Mouse (Mus musculus): ENCODE data around the gene Lct.
A peak's percentile ranks its signal among the peaks of the same experiment; 100 is the strongest.

Gene Lct

GRCm38 (mm10) chr1:128328218-128328617 lies at the start of gene Lct:
Lct (minus strand) TSS chr1:128328318.
- no peak within 1 kb of the TSS for H3K4me3 ChIP-seq (replicated peaks; ENCODE audit: low read length)
- no peaks in the 10 kb centered on the region for H3K27me3 ChIP-seq (ENCODE audit: insufficient read depth, low read length)
- H3K4me1 ChIP-seq (replicated peaks; ENCODE audit: low read depth, low read length) = no peaks in the 10 kb centered on the region
- TF ChIP-seq POU5F1 (IDR thresholded peaks at IDR 0.05; ENCODE audit: borderline replicate concordance, low read length) (no peak), CTCF (conservative IDR thresholded peaks at IDR 0.05; ENCODE audit: low read length) (no peak), NANOG (IDR thresholded peaks at IDR 0.05; ENCODE audit: borderline replicate concordance, low read length) (no peak)
- H3K36me3 ChIP-seq (ENCODE audit: insufficient read depth, low read length) = peaks cover 56% of the 10 kb centered on the region
- no peaks in the 10 kb centered on the region for H3K9me3 ChIP-seq (ENCODE audit: low read length)

DNA sequence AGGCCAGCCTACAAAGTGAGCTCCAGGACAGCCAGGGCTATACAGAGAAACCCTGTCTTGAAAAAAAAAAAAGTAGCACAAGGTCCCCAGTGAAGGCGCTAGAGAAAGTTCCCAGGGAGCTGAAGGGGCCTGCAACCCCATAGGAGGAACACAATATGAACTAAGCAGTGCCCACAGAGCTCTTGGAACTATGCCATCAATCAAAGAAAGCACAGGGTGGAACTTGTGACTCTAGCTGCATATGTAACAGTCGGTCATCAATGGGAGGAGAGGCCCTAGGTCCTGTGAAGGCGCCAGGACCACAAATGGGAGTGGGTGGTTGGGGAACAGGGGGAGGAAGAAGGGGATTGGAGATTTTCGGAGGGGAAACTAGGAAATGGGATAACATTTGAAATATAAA lies 48.7 kb upstream of the Lct start:
- no peaks in the 10 kb centered on the region for H3K4me1 ChIP-seq (replicated peaks; ENCODE audit: low read depth, low read length)
- no peaks in the 10 kb centered on the region for H3K9me3 ChIP-seq (ENCODE audit: low read length)
- peaks cover 79% of the 10 kb centered on the region for H3K36me3 ChIP-seq (ENCODE audit: insufficient read depth, low read length)
- H3K27me3 ChIP-seq (ENCODE audit: insufficient read depth, low read length) = no peaks in the 10 kb centered on the region
- no peak for TF ChIP-seq CTCF (conservative IDR thresholded peaks at IDR 0.05; ENCODE audit: low read length)
- no peak for TF ChIP-seq NANOG (IDR thresholded peaks at IDR 0.05; ENCODE audit: borderline replicate concordance, low read length)
- TF ChIP-seq POU5F1 (IDR thresholded peaks at IDR 0.05; ENCODE audit: borderline replicate concordance, low read length) = no peak
- H3K4me3 ChIP-seq (replicated peaks; ENCODE audit: low read length) = no peak overlapping the region

DNA sequence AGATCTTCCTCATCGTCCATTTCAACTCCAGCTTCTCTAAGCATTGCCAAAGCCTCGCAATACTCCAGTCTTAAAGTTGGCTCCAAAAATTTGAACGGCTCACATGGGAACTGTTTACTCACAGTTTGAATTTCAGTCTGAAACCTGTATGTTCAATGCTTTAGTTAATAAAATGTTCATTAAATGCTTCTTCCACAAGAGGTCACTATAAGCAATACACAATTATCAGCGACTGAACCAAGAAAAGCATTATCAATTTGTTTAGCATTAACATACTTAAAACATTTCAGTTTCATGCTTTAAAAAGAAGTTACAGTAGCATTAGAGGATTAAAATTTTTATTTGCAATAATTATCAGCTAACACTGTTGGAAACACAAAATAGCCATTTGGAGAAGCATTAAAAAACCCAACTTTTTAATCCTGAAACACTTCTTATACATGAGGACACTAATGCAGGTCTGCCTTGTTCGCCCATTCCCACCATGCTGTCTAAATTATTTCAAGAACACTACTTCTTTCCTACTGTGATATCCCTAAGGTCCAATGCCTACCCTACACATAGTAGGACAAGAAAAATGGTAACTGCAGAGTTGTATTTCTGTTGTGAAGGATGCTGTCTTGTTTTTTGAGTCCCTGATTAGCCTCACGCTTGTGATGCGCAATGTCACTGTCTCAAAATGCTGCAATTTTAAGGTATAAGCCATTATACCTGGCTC lies 44.2 kb upstream of the Lct start:
- H3K9me3 ChIP-seq (ENCODE audit: low read length) = no peaks in the 10 kb centered on the region
- no peak for TF ChIP-seq NANOG (IDR thresholded peaks at IDR 0.05; ENCODE audit: borderline replicate concordance, low read length)
- peak; percentile 15 for TF ChIP-seq CTCF (conservative IDR thresholded peaks at IDR 0.05; ENCODE audit: low read length)
- TF ChIP-seq POU5F1 (IDR thresholded peaks at IDR 0.05; ENCODE audit: borderline replicate concordance, low read length) = no peak
- H3K4me1 ChIP-seq (replicated peaks; ENCODE audit: low read depth, low read length) = 0 out of 2 replicates have a peak, but pooled peaks cover 3% of the 10 kb centered on the region

DNA sequence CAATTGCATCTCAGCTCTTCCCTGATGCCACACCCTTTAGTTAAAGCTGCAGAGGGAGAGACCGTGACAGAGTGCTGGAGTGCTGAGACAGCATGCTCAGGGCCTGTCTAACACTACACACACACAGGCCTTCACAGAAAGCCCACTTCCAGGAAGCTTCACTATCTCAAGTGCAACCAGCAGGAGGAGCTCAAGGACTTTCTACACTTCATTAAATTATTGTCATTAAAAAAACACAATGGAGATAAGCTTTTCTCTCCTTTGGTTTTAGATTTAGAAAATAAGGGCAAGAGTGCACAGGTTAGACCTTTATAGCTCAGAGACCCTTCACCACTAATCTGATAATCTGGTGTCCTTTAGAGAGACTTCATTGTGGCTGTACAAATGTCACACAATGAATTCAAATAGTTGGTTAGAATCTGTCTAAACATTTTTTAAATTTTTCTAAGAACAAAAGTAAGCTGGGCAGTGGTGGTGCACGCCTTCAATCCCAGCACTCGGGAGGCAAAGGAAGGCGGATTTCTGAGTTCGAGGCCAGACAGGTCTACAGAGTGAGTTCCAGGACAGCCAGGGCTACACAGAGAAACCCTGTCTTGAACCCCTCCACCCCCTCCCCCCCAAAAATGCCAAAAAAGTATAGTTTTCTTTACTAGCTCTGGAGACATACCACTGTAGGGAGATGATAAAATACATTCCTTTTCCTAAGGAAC lies 40.8 kb upstream of the Lct start:
- peaks cover 66% of the 10 kb centered on the region for H3K36me3 ChIP-seq (ENCODE audit: insufficient read depth, low read length)
- no peak for TF ChIP-seq POU5F1 (IDR thresholded peaks at IDR 0.05; ENCODE audit: borderline replicate concordance, low read length)
- TF ChIP-seq CTCF (conservative IDR thresholded peaks at IDR 0.05; ENCODE audit: low read length) = peak; percentile 42; the same call in 1 of the 2 replicates
- no peak overlapping the region for H3K4me3 ChIP-seq (replicated peaks; ENCODE audit: low read length)
- no peaks in the 10 kb centered on the region for H3K9me3 ChIP-seq (ENCODE audit: low read length)
- H3K4me1 ChIP-seq (replicated peaks; ENCODE audit: low read depth, low read length) = 0 out of 2 replicates have a peak, but pooled peaks cover 3% of the 10 kb centered on the region
- H3K27me3 ChIP-seq (ENCODE audit: insufficient read depth, low read length) = no peaks in the 10 kb centered on the region

More for the DNA sequence above, 44.2 kb upstream of the Lct start:
- Histone ChIP-seq H3K4me3 (replicated peaks; ENCODE audit: low read length) (no peak overlapping the region), H3K36me3 (ENCODE audit: insufficient read depth, low read length) (peaks cover 69% of the 10 kb centered on the region), H3K27me3 (ENCODE audit: insufficient read depth, low read length) (no peaks in the 10 kb centered on the region)

GRCm38 (mm10) chr1:128360601-128361000 lies 32.5 kb upstream of the Lct start:
- H3K4me3 ChIP-seq (replicated peaks; ENCODE audit: low read length) = no peak overlapping the region
- H3K9me3 ChIP-seq (ENCODE audit: low read length) = no peaks in the 10 kb centered on the region
- no peaks in the 10 kb centered on the region for H3K27me3 ChIP-seq (ENCODE audit: insufficient read depth, low read length)
- peaks cover 26% of the 10 kb centered on the region for H3K4me1 ChIP-seq (replicated peaks; ENCODE audit: low read depth, low read length)
- TF ChIP-seq NANOG (IDR thresholded peaks at IDR 0.05; ENCODE audit: borderline replicate concordance, low read length) (no peak), POU5F1 (IDR thresholded peaks at IDR 0.05; ENCODE audit: borderline replicate concordance, low read length) (no peak), CTCF (conservative IDR thresholded peaks at IDR 0.05; ENCODE audit: low read length) (no peak)
- peaks cover 59% of the 10 kb centered on the region for H3K36me3 ChIP-seq (ENCODE audit: insufficient read depth, low read length)

DNA sequence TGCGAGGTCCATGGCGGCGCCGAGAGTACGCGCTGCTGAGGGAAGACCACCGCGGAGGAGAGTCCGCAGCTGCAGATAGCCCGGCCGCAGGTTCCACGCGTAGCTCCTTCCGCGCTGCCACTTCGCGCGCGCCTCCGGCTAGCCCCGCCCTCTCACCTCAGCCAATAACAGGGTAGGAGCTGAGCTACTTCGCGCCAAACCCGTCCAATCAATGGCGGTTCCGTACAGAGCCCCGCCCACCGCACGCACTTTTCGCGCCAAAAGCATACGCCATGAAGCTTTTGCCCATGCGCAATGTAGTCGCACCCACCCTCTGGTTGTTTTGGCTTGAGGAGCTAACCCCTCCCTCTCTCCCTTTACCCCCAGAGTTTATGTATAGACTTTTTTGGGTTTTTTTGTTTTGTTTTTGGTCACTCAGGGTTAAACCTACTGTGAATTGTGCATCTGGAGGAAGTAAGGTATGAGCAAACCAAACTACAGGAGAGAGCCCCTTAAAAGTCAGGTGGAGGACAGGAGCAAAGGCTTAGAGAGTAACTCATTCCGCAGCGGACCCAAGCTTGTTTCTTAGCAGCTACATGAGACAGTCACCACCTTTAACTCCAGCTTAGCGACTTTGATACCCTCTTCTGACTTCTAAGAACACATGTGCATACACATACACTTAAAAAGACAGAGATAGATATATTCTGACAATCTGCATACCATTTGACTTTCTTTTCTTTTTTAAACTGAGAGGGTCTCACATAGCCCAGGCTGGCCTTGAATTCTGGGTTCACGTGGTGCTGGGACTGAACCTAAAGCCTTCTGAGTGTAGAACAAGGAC lies 31.6 kb upstream of the Lct start, which contains the start of gene Mcm6:
TSS of gene Mcm6 (minus strand) at position 111 of the 823 bp plus-strand sequence.
- TF ChIP-seq CTCF (conservative IDR thresholded peaks at IDR 0.05; ENCODE audit: low read length) (no peak), POU5F1 (IDR thresholded peaks at IDR 0.05; ENCODE audit: borderline replicate concordance, low read length) (no peak), NANOG (IDR thresholded peaks at IDR 0.05; ENCODE audit: borderline replicate concordance, low read length) (no peak)
- Histone ChIP-seq H3K4me3 (replicated peaks; ENCODE audit: low read length) (peak within 1 kb of the TSS; percentile 93), H3K36me3 (ENCODE audit: insufficient read depth, low read length) (peaks cover 63% of the 10 kb centered on the region), H3K27me3 (ENCODE audit: insufficient read depth, low read length) (no peaks in the 10 kb centered on the region), H3K4me1 (replicated peaks; ENCODE audit: low read depth, low read length) (peaks cover 26% of the 10 kb centered on the region), H3K9me3 (ENCODE audit: low read length) (no peaks in the 10 kb centered on the region)

DNA sequence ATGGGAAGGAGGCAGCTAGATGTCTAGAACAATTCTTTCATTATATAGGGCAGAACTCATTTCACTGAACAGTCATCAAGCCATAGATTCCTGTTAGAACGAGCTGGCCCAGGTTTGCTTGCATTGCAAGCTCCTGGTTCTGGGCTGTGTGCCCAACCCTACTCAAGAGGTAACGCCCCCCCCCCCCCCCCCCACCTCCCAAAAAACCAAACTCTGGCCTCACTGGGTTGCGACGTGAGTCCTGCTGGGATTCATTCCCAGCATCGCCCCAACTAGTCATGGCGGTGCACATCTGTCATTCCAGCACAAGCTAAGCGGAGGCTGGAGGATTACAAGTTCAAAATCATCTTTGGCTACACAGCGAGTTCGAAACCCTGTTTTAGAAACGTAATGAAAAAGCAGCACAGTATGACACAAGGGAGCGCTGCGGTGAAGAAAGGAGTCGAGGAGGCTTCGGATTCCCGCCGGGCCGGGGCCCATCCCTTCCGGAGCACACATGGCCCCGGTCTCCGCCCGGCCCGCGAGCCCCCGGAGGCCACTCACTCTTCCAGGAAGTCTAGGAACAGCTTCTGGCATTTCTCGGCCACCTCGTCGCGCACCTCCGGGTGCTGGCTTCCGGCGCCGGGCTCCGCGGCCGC lies 30.9 kb upstream of the Lct start:
- Histone ChIP-seq H3K4me3 (replicated peaks; ENCODE audit: low read length) (peak overlapping the region; percentile 93), H3K27me3 (ENCODE audit: insufficient read depth, low read length) (no peaks in the 10 kb centered on the region), H3K36me3 (ENCODE audit: insufficient read depth, low read length) (peaks cover 65% of the 10 kb centered on the region), H3K9me3 (ENCODE audit: low read length) (no peaks in the 10 kb centered on the region), H3K4me1 (replicated peaks; ENCODE audit: low read depth, low read length) (peaks cover 26% of the 10 kb centered on the region)
- no peak for TF ChIP-seq NANOG (IDR thresholded peaks at IDR 0.05; ENCODE audit: borderline replicate concordance, low read length)
- TF ChIP-seq CTCF (conservative IDR thresholded peaks at IDR 0.05; ENCODE audit: low read length) = no peak
- TF ChIP-seq POU5F1 (IDR thresholded peaks at IDR 0.05; ENCODE audit: borderline replicate concordance, low read length) = no peak

Data from E14TG2a.4 (cell line).